Mouse (Mus musculus): ENCODE data around the gene Klf1. TPM values are rescaled to one million over a fixed set of nuclear protein-coding genes. Genes with fewer than 3 reads are reported as not detected.
A peak's percentile ranks its signal among the peaks of the same experiment; 100 is the strongest.

Gene Klf1
- polyA plus RNA-seq, 1 experiment from 2014 or later, result 0.28 TPM

DNA sequence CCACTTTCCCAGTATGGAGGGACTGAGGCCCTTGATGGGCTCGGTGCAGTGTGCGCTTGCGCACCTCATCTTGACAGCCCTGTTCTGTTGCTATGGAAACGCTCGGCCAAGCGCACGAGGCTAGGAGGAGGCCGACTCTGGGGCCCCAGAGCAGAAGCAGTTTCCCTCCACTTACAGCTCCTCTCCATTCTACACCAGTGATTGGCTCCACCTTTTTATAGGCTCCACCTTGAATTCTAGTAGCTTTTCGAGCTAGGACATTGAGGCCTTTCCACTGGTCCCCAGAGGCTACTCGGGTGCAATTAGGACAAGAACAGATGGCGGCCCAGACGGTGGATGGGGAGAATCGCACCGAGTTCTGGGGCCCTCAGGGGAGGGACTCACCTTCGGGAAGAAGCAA, 33.1 kb downstream of the Klf1 start:
- in situ Hi-C loops (cut with MboI; ENCODE audit: low pct_unique_long_range_greater_than_20kb), result loop anchor here (5.0 kb wide), 1 partner anchor 72 kb away; no protein-coding TSS in a partner anchor
- POLR2A ChIA-PET, result no interaction called here
- DNase-seq (ENCODE audit: low read depth, low spot score) (no peak), ATAC-seq (no peak)
- peaks cover 56% of the 10 kb centered on the region for H3K27me3 ChIP-seq
- no peak for TF ChIP-seq CTCF (IDR thresholded peaks at IDR 0.05)
- CTCF ChIA-PET, result no interaction called here

DNA sequence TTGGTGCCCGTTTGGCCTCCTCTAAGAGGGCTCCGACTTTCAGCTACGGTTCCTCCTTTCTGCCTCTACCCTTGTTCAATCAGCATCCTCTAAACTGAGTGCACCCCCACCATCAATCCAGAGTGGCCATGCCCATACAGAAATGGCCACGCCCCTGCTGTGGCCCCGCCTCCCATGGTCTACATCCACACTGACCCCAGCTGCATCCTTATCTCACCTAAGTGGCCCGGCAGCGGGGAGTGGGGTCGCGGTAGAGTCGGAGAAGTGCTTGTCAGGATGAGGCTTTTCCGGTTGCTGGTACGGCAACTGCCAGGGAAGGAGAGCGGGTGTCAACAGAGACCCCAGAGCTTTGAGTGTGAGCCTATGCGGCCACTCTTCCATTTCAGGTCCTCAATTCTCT, 33.8 kb downstream of the Klf1 start:
- ATAC-seq (no peak), DNase-seq (ENCODE audit: low read depth, low spot score) (no peak)
- TF ChIP-seq CTCF (IDR thresholded peaks at IDR 0.05), result no peak
- CTCF ChIA-PET, result no interaction called here
- in situ Hi-C loops (cut with MboI; ENCODE audit: low pct_unique_long_range_greater_than_20kb), result no loop called here
- H3K27me3 ChIP-seq, result peaks cover 55% of the 10 kb centered on the region
- POLR2A ChIA-PET, result no interaction called here

DNA sequence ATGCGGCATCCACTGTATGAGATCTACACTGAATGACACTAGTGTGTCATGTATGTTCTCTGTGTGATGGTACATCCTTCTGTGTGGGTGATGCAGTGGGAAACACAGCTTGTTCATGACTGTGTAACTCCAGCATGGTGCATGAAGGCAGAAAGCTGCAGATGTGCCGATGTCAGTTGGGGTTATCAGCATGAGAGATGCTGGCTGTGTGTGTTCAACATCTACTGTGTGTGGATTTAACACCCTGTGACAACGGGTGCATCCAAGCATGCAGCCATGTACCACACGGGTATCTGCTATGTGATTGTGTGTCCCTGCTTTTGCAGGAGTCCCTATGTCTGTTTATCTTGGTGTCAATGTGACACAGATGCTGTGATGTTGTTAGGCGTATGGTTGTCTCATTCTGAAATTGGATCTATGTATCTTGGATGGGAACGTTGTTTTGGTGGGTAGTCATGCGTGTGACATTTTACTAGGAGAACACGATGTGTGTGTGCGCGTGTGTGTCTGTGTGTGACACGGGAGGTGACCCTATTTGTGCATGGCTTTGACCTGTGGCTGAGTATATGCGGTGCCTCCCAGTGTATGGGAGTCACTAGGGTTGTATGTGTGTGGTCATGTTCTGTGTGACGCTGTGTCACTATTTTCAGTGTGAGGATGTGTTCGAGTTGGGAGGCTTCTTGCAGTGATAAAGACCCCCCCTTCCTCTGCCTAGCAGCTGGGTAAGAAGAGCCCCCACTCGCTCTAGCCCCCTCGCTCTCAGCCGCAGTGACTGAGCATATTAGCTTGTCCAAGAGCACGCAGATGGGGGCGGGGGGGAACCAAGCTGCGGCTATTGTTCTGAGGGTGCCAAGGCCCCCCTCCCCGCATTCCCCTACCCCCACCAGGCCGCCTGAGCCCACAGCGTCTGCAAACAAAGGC, 34.6 kb downstream of the Klf1 start:
- ATAC-seq (no peak), DNase-seq (ENCODE audit: low read depth, low spot score) (no peak)
- no peak for TF ChIP-seq CTCF (IDR thresholded peaks at IDR 0.05)
- peaks cover 60% of the 10 kb centered on the region for H3K27me3 ChIP-seq
- CTCF ChIA-PET, result no interaction called here
- in situ Hi-C loops (cut with MboI; ENCODE audit: low pct_unique_long_range_greater_than_20kb), result no loop called here
- POLR2A ChIA-PET, result no interaction called here

DNA sequence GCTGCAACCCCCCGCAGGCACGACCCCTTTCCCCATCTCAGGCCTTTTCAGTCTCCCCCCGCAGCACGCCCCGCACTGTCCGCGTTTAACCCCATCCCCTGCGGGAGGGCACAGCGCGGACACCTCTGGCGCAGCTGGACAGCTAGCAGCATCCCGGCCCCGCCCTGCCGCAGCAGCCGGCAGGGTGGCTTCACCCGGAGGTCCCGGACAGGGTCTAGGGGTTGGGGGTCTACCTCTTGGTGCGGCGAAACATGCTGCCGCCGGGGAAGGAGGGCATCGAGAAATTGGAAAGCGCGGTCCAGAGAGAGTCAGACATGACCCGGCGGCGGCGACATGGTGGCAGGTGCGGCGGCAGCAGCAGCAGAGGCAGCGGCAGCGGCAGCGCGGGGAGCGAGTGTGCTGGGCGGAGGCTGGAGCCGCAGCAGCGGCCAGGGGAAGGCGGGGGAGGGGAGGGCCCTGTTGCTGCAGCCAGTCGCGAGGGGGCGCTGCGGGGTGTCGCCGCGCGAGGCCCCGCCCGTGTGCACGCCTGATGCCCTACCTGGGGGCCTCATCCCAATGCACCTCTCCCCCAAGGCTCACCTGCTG, 35.3 kb downstream of the Klf1 start, which contains the start of gene Mast1:
Mast1 (minus strand) TSS at position 398 of the 585 bp plus-strand sequence.
- CTCF ChIA-PET, result no interaction called here
- TF ChIP-seq CTCF (IDR thresholded peaks at IDR 0.05), result peak; percentile 99
- peak; percentile 60 for ATAC-seq
- peaks cover 56% of the 10 kb centered on the region for H3K27me3 ChIP-seq
- in situ Hi-C loops (cut with MboI; ENCODE audit: low pct_unique_long_range_greater_than_20kb), result no loop called here
- POLR2A ChIA-PET, result no interaction called here
- no peak for DNase-seq (ENCODE audit: low read depth, low spot score)

DNA sequence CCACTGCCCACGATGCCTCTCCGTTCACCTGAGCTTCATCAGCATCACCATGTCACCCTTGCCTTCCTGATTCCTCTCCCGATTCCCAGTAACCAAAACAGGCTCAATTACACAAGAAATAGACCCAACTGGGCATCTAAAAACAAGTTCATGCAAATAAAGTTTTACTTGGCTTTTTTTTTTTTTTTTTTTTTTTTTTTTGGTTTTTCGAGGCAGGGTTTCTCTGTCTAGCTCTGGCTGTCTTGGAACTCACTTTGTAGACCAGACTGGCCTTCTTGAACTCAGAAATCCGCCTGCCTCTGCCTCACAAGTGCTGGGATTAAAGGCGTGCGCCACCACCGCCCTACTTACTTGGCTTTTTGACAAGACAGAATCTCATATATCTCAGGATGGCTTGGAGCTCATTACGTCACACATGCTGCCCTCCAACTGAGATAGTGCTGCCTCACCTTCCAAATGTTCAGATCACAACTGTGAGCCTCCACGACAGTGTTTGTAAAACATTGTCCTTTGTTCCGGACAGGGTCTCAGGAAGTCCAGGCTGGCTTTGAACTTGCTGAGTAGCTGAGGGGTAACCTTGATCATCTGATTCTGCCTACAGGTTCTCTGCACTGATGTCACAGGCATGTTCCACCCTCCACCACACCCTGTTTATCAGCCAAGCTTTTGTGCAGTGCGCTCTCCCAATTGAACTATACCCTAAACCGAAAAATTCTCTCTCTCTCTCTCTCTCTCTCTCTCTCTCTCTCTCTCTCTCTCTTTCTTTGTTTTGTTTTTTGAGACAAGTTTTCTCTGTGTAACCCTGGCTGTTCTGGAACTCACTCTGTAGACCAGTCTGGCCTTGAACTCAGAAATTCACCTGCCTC, 36.1 kb downstream of the Klf1 start:
- no peak for TF ChIP-seq CTCF (IDR thresholded peaks at IDR 0.05)
- H3K27me3 ChIP-seq, result peaks cover 50% of the 10 kb centered on the region
- no peak for ATAC-seq
- ChIA-PET POLR2A (no interaction called here), CTCF (interaction anchor here (2.0 kb wide), 1 partner anchor 8 kb away, joined by 5 read pairs; no protein-coding TSS in a partner anchor)
- in situ Hi-C loops (cut with MboI; ENCODE audit: low pct_unique_long_range_greater_than_20kb), result no loop called here
- no peak for DNase-seq (ENCODE audit: low read depth, low spot score)

DNA sequence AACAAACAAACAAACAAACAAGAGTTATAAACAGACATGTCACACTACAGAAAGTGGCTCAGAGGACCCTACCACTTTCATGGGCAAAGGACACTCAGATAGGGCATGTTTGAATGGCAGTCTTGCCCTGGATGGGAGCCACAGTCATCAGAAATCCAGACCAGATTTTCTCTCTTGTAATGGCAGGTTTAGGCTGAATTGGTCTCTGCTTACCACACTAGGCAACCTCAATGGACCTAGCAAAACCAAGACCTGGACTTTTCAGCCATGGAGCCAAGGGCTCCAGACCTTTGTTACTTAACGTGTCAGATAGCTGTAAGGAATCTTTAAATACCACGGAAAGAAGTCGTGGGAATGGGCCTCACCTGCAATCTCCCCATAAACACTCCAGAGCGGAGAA, 42.0 kb downstream of the Klf1 start:
- TF ChIP-seq CTCF (IDR thresholded peaks at IDR 0.05), result no peak
- CTCF ChIA-PET, result interaction anchor here (1.3 to 1.4 kb wide), 2 partner anchors 31 to 46 kb away, joined by 3 read pairs; no protein-coding TSS in a partner anchor
- peaks cover 62% of the 10 kb centered on the region for H3K27me3 ChIP-seq

DNA sequence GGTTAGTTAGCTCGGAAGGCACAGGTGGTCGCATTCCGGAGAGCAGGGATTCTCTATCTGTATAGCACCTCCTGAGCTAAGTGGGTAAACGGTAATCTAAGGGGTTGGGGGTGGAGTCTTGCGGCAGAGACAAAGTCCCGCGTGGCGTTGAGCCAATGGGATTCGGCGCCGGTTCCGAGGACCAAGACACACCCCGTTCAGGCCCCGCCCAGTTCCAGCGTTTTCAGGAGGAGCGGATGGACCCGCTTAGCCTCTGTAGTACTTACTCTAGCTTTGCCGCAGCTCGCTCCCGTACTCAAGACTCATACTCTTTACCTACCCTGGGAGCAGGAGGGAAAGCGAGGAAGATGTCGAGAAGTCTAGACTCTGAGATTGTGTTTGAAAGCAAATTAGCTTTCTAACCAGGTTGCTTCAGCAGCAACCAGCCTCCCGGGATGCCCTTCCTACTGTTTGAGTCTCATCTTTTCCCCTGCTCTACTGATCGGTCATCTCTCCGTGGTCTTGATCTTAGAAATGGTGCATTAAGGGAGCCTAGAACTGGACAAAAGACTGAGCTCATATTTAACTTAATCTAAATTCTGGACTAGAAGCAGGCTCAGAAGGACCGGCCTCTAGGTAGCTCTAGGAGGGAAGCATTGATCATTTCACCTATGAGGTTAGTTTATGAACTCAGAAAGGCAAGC, 42.9 kb downstream of the Klf1 start:
- ATAC-seq (no peak), DNase-seq (ENCODE audit: low read depth, low spot score) (no peak)
- H3K27me3 ChIP-seq, result peaks cover 59% of the 10 kb centered on the region
- TF ChIP-seq CTCF (IDR thresholded peaks at IDR 0.05), result no peak
- in situ Hi-C loops (cut with MboI; ENCODE audit: low pct_unique_long_range_greater_than_20kb), result no loop called here
- POLR2A ChIA-PET, result no interaction called here
- CTCF ChIA-PET, result interaction anchor here (1.1 to 1.4 kb wide), 4 partner anchors 17 to 53 kb away, joined by 3 read pairs; no protein-coding TSS in a partner anchor

More for the DNA sequence above, 42.0 kb downstream of the Klf1 start:
- POLR2A ChIA-PET, result no interaction called here
- ATAC-seq (no peak), DNase-seq (ENCODE audit: low read depth, low spot score) (no peak)
- in situ Hi-C loops (cut with MboI; ENCODE audit: low pct_unique_long_range_greater_than_20kb), result no loop called here

DNA sequence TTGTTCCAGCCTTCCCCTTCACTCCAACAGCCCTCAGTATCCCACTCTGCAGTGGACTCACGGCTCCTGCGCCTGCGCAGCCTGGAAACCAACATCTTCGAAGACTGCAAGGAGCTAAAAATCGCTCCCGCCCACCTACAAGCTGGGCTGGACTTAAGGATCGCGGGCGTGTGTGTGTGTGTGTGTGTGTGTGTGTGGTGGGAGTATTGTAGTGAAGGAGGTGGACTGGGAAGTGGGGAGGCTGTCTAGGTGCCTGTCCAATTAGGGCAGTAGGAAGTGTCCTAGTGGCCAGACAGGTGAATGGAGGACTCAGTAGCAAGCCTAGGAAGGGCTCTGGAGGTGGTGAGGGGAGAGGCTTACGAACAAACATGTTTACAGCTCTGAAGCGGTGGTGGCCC, 43.5 kb downstream of the Klf1 start:
- DNase-seq (ENCODE audit: low read depth, low spot score) (no peak), ATAC-seq (no peak)
- ChIA-PET CTCF (interaction anchor here (1.1 to 1.4 kb wide), 3 partner anchors 17 to 53 kb away, joined by 3 read pairs; no protein-coding TSS in a partner anchor), POLR2A (no interaction called here)
- no peak for TF ChIP-seq CTCF (IDR thresholded peaks at IDR 0.05)
- in situ Hi-C loops (cut with MboI; ENCODE audit: low pct_unique_long_range_greater_than_20kb), result no loop called here
- peaks cover 64% of the 10 kb centered on the region for H3K27me3 ChIP-seq

DNA sequence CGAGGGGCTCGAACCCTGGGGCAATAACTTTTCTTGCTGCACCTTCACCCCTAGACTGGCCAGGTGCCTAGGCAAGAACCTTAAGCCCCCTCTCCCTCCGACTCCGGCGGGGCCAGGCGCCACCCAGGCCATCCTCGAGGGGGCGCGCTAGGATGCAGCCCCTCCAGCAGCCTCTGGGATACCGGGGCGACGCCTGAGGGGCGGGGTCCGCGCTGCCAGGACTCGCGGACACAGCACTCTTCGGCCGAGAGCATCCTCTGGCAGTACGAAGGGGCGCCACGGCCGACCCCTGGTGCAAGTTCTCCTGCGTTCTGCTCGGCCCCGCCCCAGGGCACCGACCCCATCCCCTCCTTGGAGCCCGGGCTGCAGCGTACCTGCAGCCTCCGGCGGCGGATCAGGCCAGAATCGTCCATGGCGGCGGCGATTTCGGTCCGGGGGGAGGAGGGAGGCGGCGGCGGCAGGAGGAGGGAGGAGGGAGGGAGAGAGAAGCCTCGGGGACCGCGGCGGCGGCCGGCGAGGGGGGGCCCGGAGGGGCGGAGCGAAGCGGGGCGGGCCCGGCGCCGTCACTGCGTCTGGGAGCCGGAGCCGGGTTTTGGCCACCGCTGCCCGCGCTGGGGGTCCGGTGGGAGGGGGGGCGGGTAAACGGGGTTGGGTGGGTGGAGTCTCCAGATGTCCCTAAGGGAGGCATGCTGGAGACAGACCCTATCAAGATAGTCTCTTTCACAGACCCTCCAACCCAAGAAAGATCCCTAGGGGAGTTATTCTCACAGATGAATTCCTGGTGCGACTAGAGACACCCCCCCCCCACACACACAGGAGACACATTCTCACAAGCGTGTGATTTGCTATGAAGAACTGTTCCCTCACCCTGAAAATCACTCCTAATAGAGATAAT, 44.2 kb downstream of the Klf1 start:
- no peak for DNase-seq (ENCODE audit: low read depth, low spot score)
- H3K27me3 ChIP-seq, result peaks cover 63% of the 10 kb centered on the region
- in situ Hi-C loops (cut with MboI; ENCODE audit: low pct_unique_long_range_greater_than_20kb), result no loop called here

More for the DNA sequence above, 44.2 kb downstream of the Klf1 start:
- POLR2A ChIA-PET, result no interaction called here
- peak; percentile 62 for TF ChIP-seq CTCF (IDR thresholded peaks at IDR 0.05)
- CTCF ChIA-PET, result interaction anchor here (1.1 to 1.2 kb wide), 2 partner anchors 18 to 52 kb away, joined by 3 read pairs; no protein-coding TSS in a partner anchor
- ATAC-seq, result peak; percentile 15

Data from Patski (cell line).